Comparison of ENCODE assay signal across 19 mouse cellular contexts in the genomic region with DNA sequence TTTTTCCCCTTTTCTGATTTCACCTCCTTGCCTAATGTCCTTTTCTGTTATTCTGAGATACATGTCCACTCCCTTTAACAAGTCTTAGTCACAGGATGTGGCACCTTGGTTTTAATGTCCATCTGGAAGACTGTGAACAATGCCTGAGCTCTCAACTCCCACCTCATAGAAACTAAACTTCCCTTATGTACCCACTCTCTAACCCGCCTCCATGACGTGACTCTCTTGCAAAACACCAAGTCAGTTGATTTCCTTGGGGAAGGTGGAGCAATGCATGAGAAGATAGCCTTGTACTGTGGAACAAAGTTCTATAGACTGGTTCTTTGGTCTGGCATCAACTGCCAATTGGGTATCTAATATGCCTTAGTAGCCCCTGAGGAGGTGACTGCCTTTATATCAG. TPM values are rescaled to one million over a fixed set of nuclear protein-coding genes. Genes with fewer than 3 reads are reported as not detected.
DNase-seq lines count a peak whose midpoint lies in the region; ATAC-seq and TF ChIP-seq lines count a peak whose summit lies in the region.
"Had no signal": no experiment of that assay in that cellular context is flagged by ENCODE, and none has a peak within 500 bp of the region (broad histone marks: within the 10 kb centered on the region; RNA-seq: fewer than 3 reads in every experiment).

No protein-coding gene starts in this region.

- H3K4me2 ChIP-seq in liver, postnatal 0 days (ENCODE audit: low read depth, low read length) = no peak overlapping the region
- peak overlapping the region; percentile 56; the same call in 1 of the 2 replicates for H3K4me2 ChIP-seq in CH12.LX (ENCODE audit: insufficient read depth, low read depth, poor library complexity, severe bottlenecking)
- H3K4me2 ChIP-seq: embryonic facial prominence, embryonic 15.5 days; forebrain, embryonic 12.5 days; limb, embryonic 12.5 days; lung, embryonic 14.5 days; midbrain, embryonic 13.5 days; neural tube, embryonic 12.5 days had no signal

- H3K36me3 ChIP-seq in liver, postnatal 0 days (replicated peaks; ENCODE audit: insufficient read depth, low read length) = no peaks in the 10 kb centered on the region
- H3K36me3 ChIP-seq in CH12.LX (replicated peaks in 1 of 2; ENCODE audit: control insufficient read depth in 1 of 2, insufficient read depth in 1 of 2, low read length in 1 of 2) = peaks cover 2 to 20% of the 10 kb centered on the region in 2 experiments
- H3K36me3 ChIP-seq: embryonic facial prominence, embryonic 15.5 days; forebrain, embryonic 12.5 days; limb, embryonic 12.5 days; midbrain, embryonic 13.5 days; neural tube, embryonic 12.5 days had no signal

- H3K79me2 ChIP-seq in CH12.LX (replicated peaks; ENCODE audit: control insufficient read depth, extremely low read depth, insufficient read depth, poor library complexity, severe bottlenecking) = peaks cover 66% of the 10 kb centered on the region

- TF ChIP-seq RAD21 in CH12.LX (IDR thresholded peaks at IDR 0.05; ENCODE audit: low read depth, low read length) = no peak

- TF ChIP-seq CTCF in liver, postnatal 0 days (IDR thresholded peaks at IDR 0.05; ENCODE audit: low read depth) = no peak
- no peak for TF ChIP-seq CTCF in CH12.LX (conservative IDR thresholded peaks at IDR 0.05 in 1 of 2, IDR thresholded peaks at IDR 0.05 in 1 of 2; ENCODE audit: low read depth in 2 of 2, low read length in 2 of 2)

- TF ChIP-seq POLR2A in CH12.LX (IDR thresholded peaks at IDR 0.05; ENCODE audit: low read depth, low read length) = no peak

- 61% methylated on average over 2 of the region's 2 CpGs for WGBS in liver, postnatal 0 days (ENCODE audit: insufficient replicate concordance)

- no peak overlapping the region for H3K9ac ChIP-seq in liver, postnatal 0 days (replicated peaks)
- no peak overlapping the region for H3K9ac ChIP-seq in CH12.LX (ENCODE audit: insufficient read depth, low read depth)
- H3K9ac ChIP-seq: embryonic facial prominence, embryonic 15.5 days; forebrain, embryonic 12.5 days; limb, embryonic 12.5 days; lung, embryonic 14.5 days; midbrain, embryonic 13.5 days; neural tube, embryonic 12.5 days had no signal

- no peaks in the 10 kb centered on the region for H3K9me3 ChIP-seq in liver, postnatal 0 days (ENCODE audit: low read length)
- H3K9me3 ChIP-seq in CH12.LX (replicated peaks; ENCODE audit: low read length) = no peaks in the 10 kb centered on the region
- H3K9me3 ChIP-seq: embryonic facial prominence, embryonic 15.5 days; forebrain, embryonic 12.5 days; limb, embryonic 12.5 days; midbrain, embryonic 13.5 days; neural tube, embryonic 12.5 days had no signal

- in situ Hi-C loops in CH12.LX (cut with MboI; ENCODE audit: low pct_ligation_motif_present, low pct_unique_long_range_greater_than_20kb, low sequenced_read_pairs) = no loop called here

- ATAC-seq in liver, postnatal 0 days = 0 out of 2 replicates have a peak, but pooled peaks have one; percentile 38
- ATAC-seq in inflammation-experienced regulatory T-cells, adult 6 months = peak; percentile 24
- no peak for ATAC-seq in megakaryocyte-erythroid progenitor cell, adult 5-6 weeks (replicated peaks; ENCODE audit: low FRiP score, low TSS enrichment, poor library complexity, severe bottlenecking)
- ATAC-seq: hindbrain, embryonic 16.5 days; midbrain, embryonic 13.5 days had no signal

- no peak for TF ChIP-seq EP300 in liver, postnatal 0 days (IDR thresholded peaks at IDR 0.05; ENCODE audit: low read depth)
- TF ChIP-seq EP300 in CH12.LX (IDR thresholded peaks at IDR 0.05; ENCODE audit: low read length) = no peak

- no peaks in the 10 kb centered on the region; the same call in 1 of the 2 replicates for H3K4me1 ChIP-seq in liver, postnatal 0 days (ENCODE audit: insufficient read depth)
- H3K4me1 ChIP-seq in CH12.LX (ENCODE audit: control insufficient read depth in 1 of 2, insufficient read depth in 2 of 2) = peaks cover 20 to 94% of the 10 kb centered on the region in 2 experiments
- H3K4me1 ChIP-seq: embryonic facial prominence, embryonic 15.5 days; forebrain, embryonic 12.5 days; limb, embryonic 12.5 days; midbrain, embryonic 13.5 days; neural tube, embryonic 12.5 days had no signal

- DNase-seq in liver, postnatal 0 days = peak; percentile 31
- no peak for DNase-seq in liver
- DNase-seq in CH12.LX (ENCODE audit: extremely low read depth) = no peak
- DNase-seq in naive thymus-derived CD4-positive, alpha-beta T cell, adult 2 months (ENCODE audit: low read depth) = peak; percentile 64
- no peak for DNase-seq in cerebellum, adult 11-12 months
- DNase-seq in right cerebral cortex, postnatal 4 days = no peak
- DNase-seq: cerebellum, adult 2 months; kidney, adult 9 months; lung, embryonic 14.5 days; thymus, postnatal 14 days had no signal

- no peak overlapping the region for H3K4me3 ChIP-seq in liver, postnatal 0 days (ENCODE audit: low read depth, low read length)
- H3K4me3 ChIP-seq in CH12.LX (replicated peaks in 1 of 3; ENCODE audit: low read depth in 2 of 3, low read length in 2 of 3, poor library complexity in 1 of 3) = no peak overlapping the region
- H3K4me3 ChIP-seq: embryonic facial prominence, embryonic 15.5 days; forebrain, embryonic 12.5 days; limb, embryonic 12.5 days; midbrain, embryonic 13.5 days; neural tube, embryonic 12.5 days had no signal

- H3K27me3 ChIP-seq in liver, postnatal 0 days (ENCODE audit: insufficient read depth, low read length) = no peaks in the 10 kb centered on the region
- no peaks in the 10 kb centered on the region for H3K27me3 ChIP-seq in CH12.LX (replicated peaks)
- H3K27me3 ChIP-seq: embryonic facial prominence, embryonic 15.5 days; forebrain, embryonic 12.5 days; limb, embryonic 12.5 days; midbrain, embryonic 13.5 days; neural tube, embryonic 12.5 days had no signal

- dilution Hi-C loops in CH12.LX (cut with MboI; ENCODE audit: extremely low pct_ligation_motif_present, extremely low pct_unique_long_range_greater_than_20kb, low sequenced_read_pairs) = no loop called here

- 0 out of 2 replicates have a peak overlapping the region, but pooled peaks have one; percentile 8 for H3K27ac ChIP-seq in liver, postnatal 0 days (ENCODE audit: low read depth)
- 0 out of 2 replicates have a peak overlapping the region, but pooled peaks have one; percentile 7 for H3K27ac ChIP-seq in CH12.LX (ENCODE audit: insufficient read depth, low read depth)
- H3K27ac ChIP-seq: embryonic facial prominence, embryonic 15.5 days; forebrain, embryonic 12.5 days; limb, embryonic 12.5 days; midbrain, embryonic 13.5 days; neural tube, embryonic 12.5 days; stomach, postnatal 0 days had no signal

TF ChIP-seq in CH12.LX, 34 proteins besides CTCF, POLR2A, EP300 and RAD21:
- TF ChIP-seq ZNF384 (IDR thresholded peaks at IDR 0.05; ENCODE audit: low read depth, low read length) = no peak

RNA-seq across cellular contexts. Expression of a gene that starts 16.6 kb away (rescaled TPM):
- polyA plus RNA-seq in liver, postnatal 0 days (2015; fragmentation: Nextera tagmentation; extraction: Ambion mirVana) = 11.3 and 12.3 TPM in 2 replicates
- 120 and 121 TPM in 2 replicates for total RNA-seq in CH12.LX (2012; rRNA removed)
- total RNA-seq in CH12.LX (2014; rRNA removed) = 211 and 250 TPM in 2 replicates
- 136 and 146 TPM in 2 replicates for polyA plus RNA-seq in CH12.LX (2012; ENCODE audit: insufficient read length, low read depth)
- 1,000 to 10,000 TPM; 1,312 to 1,433 (median 1,346) TPM for polyA plus RNA-seq in inflammation-experienced regulatory T-cells, adult 6 months (2017; shearing (Covaris generic))
- total RNA-seq in megakaryocyte-erythroid progenitor cell, adult 5-6 weeks (2014; fragmentation: Nextera tagmentation) = 66.2 and 119 TPM in 2 replicates
- 101 and 111 TPM in 2 replicates for total RNA-seq in megakaryocyte-erythroid progenitor cell, adult 5-6 weeks (2017)

Comparison
In these comparisons a context has a peak if more than half of its experiments do, and no peak if none do; other contexts are left out.
1. DNase-seq: peak in liver, postnatal 0 days (single experiment) and naive thymus-derived CD4-positive, alpha-beta T cell, adult 2 months (single experiment); none in liver (single experiment), CH12.LX (single experiment), cerebellum, adult 11-12 months (single experiment) and right cerebral cortex, postnatal 4 days (single experiment).
2. RNA of a gene that starts 16.6 kb away (polyA plus RNA-seq): 1,312 to 1,433 TPM in inflammation-experienced regulatory T-cells, adult 6 months and 136 to 146 TPM in CH12.LX; 11.3 to 12.3 TPM in liver, postnatal 0 days; every median in the first group is over 10 times any median in the second.